Mouse (Mus musculus) hematopoietic stem cell, adult 5-6 weeks (primary cell): Measurements from ENCODE around the gene 6030458C11Rik. TPM values are rescaled to one million over a fixed set of nuclear protein-coding genes. Genes with fewer than 3 reads are reported as not detected.
"Not testable (repeated sequence)": the region's sequence is repeated elsewhere in the genome, so short reads cannot be mapped to it uniquely, and the experiment has no call there.

Source experiments
- ATAC-seq, 2 experiments: fragments of 125-278 bp in 1 of 2; replicated peaks in 1 of 2; 2 replicates each; pipeline ENCODE4 v1.8.0; 2016 to 2017; ENCODE audit warnings: inconsistent platforms in 2 of 2, mild to moderate bottlenecking in 2 of 2, moderate number of reproducible peaks in 2 of 2, low read depth in 1 of 2, moderate TSS enrichment in 1 of 2; ENCODE audit not compliant: low FRiP score in 2 of 2, poor library complexity in 2 of 2, severe bottlenecking in 2 of 2, insufficient read depth in 1 of 2, low TSS enrichment in 1 of 2
- total RNA-seq: library from RNA; stranded (forward); fragments of 172-1452, 232-1000 nt; gene quantifications from 2 replicates; pipeline ENCODE4 v1.2.3, GENCODE M21; 2017

6030458C11Rik gene
- total RNA-seq, 1 experiment from 2014 or later = 26.5 TPM

DNA sequence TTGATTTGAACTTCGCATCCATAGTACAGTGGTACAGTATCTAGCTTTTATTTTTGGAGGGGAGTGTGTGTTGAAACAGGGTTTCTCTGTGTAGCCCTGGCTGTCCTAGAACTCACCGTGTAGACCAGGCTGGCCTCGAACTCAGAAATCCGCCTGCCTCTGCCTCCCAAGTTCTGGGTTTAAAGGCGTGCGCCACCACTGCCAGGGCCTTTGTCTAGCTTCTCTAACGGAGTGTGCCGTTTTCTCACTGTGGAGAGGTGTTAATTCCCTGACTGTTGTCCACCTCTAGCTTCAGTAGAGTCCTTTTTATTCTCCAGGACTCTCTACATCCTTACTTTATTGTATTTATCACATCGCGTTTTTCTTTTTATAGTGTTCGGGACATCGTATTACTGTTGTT lies 959 bp upstream of the 6030458C11Rik start:
- no peak for ATAC-seq

DNA sequence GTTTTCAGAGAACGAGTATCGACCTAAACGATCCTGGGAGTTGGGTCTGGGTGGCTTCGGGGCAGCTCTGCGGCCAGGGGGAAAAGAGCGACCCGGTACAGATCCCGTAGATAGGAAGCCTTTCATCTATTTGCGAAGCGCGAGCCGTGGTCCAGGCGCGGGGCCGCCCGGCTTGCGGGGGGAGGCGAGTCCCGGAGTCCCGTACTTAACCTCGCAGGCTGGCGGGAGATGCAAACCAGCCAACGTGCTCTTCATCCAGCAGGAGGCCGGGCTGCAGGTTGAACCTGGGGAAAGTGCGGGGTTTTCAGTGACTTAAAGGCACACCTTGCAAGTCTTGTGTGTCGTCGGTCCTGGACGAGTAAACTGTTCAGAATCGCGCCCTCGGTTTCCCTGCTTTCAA lies 516 bp upstream of the 6030458C11Rik start:
- peak in 1 of 2 experiments; percentile 61; a peak in 3 of 4 replicates for ATAC-seq

DNA sequence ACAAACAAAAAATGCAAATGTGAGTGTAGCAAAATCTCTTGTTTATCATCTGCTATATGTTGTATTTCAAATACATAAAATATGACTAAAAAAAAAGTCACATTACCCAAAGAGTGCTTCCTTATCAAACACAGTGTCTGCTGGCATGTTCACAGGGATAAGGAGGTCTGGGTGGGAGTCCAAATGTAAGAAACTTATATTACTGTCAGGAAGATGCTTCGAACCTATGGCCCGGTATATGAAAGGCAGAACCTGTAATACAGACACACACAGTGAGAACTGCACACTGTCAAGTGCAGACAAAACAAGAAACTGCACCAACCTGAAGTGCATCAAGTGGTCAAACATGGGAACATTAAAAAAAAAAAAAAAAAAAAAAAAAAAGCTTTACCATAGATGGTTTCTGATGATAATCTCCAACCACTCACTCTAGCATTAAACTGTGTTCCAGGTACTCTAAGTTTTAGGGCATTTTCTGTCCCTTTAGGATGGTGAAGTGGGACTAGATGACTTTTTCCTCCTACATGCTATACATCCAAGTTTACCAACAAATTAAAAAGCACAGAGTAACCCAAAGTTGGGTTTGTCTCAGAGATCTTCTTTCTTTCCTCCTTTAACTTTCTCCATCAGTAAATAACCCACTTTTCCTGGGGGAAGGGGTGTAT lies 862 bp downstream of the 6030458C11Rik start:
- ATAC-seq = no peak

DNA sequence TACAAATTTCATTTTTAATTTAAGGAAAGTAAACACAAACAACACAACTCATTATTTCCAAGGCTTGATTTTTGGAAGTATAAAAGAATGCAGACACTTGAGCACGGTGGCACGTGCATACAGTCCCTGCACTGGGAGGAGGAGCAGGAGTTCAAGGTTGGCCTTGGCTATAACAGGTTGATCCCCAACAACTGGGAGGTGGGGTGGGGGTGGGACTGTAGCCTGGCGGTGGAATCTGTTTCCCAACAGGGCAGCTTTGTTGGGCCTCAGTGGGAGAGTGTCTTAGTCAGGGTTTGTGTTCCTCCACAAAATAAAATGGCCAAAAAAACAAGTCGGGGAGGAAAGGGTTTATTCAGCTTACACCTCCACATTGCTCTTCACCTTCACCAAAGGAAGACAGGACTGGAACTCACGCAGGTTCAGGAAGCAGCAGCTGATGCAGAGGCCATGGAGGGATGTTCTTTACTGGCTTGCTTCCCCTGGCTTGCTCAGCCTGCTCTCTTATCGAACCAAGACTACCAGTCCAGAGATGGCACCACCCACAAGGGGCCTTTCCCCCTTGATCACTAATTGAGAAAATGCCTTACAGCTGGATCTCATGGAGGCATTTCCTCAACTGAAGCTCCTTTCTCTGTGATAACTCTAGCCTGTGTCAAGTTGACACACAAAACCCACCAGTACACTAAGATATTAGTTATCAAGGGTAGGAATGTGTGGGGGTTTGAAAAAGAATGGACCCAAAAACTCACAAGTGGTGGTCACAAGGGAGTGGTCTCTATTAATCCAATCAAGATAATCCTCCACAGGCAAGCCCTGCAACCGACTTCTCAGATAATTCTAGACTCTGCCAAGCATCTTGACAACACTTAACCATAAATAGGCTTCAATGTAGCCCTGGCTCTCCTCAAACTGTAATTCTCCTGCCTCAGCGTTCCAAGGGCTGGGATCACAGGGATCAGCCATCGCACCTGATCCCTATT lies 1.7 kb downstream of the 6030458C11Rik start:
- ATAC-seq = no peak

DNA sequence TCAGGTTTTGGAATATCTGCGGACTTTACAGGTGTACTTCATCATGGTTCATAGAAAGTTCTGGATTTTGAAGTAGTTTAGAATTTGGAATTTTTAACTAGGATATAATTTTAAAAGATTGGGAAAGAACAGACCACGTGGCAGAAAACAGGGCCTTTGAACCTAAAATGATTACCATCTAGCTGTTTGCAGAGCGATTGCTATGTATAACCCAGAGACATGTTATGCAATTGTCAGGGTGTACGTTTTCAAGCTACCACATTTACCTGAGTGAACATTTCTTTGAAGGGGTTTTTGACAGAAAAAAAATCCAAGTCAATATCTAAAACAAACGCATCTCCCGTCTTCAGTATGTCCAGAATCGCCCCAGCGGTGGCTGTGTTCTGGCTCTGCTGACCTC lies 6.9 kb downstream of the 6030458C11Rik start:
- ATAC-seq = no peak

DNA sequence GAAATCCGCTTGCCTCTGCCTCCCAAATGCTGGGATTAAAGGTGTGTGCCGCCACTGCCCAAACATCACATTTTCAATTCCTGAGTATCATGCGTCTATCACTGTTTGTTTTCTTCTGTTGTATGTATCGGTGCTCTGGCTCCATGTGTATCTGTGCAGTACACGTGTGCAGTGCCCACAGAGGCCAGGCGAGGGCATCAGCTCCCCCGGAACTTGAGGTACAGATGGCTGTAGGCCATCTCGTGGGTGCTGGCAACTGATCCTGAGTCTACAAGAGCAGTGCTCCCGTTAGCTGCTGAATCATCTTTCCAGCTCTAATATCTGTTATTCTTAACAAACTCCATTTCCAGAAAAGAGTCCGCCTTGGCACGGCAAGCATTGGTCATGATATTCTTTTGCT lies 11.8 kb downstream of the 6030458C11Rik start:
- no peak for ATAC-seq

DNA sequence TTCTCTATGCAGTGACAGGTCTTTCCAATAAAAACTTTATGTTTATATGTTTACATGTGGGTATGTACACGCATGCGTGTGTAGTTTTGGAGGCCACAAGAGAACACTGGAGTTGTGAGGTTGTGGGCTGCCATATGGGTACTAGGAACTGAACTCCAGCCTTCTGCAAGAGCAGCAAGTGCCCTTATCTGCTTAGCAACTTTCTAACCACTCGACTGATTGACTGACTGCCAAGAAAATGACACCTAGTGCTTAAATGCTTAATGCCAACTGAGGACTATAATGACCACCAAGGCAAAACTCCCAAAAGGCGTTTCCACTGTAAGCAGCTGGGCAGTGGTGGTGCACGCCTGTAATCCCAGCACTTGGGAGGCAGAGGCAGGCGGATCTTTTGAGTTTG lies 15.1 kb downstream of the 6030458C11Rik start:
- 0 out of 4 replicates have a peak, but pooled peaks of 1 of the 2 experiments have one; percentile 17 for ATAC-seq

DNA sequence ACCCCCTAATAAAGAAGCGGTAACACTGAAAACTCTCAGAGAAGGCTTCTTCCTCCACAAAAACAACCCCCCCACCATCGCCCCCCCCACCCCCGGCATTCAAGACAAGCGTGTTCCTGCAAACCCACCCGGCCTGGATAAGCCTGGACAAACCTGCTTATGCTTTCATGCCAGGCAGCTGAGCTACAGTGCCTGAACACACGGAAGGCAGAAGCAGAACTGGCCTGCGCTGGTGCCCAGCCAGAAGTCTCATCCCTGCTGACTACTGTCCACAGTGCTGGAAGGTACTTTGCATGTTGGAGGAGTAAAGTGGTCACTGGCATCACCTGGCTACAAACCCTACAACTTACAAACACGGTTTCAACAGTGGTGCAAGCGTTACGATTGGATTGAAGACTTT lies 17.4 kb downstream of the 6030458C11Rik start:
- ATAC-seq = no peak

DNA sequence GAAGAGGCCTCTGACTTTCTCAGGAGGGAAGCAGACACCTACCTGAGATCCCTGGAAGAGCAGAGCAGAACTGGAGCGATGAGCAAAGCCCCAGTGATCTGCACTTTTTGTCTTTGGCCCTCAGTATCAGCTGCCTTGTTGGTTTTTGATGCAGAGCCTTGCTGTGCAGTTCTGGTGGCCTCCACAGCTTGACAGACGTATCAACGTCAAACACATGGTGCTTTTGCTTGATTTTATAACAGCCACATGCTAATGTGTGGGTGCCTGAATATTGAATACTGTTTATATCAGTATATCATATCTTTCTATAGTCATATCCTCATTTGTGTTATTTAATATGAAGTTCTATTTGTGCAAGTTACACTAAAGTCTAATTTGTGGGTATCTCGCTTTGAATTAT lies 19.4 kb downstream of the 6030458C11Rik start:
- no peak for ATAC-seq

DNA sequence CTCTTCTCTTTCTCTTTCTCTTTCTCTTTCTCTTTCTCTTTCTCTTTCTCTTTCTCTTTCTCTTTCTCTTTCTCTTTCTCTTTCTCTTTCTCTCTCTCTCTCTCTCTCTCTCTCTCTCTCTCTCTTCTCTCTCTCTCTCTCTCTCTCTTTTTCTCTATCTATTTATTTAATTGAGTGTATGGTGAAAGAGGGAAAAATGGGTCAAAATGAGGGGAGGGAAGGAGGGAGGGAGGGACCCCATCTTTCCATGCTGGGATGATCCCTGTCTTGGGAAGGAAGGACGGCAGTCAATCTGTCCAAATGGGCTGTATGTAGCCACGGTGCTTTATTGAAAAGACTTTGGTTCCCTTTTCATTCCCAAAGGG lies 23.3 kb downstream of the 6030458C11Rik start:
- not testable (repeated sequence) for ATAC-seq

DNA sequence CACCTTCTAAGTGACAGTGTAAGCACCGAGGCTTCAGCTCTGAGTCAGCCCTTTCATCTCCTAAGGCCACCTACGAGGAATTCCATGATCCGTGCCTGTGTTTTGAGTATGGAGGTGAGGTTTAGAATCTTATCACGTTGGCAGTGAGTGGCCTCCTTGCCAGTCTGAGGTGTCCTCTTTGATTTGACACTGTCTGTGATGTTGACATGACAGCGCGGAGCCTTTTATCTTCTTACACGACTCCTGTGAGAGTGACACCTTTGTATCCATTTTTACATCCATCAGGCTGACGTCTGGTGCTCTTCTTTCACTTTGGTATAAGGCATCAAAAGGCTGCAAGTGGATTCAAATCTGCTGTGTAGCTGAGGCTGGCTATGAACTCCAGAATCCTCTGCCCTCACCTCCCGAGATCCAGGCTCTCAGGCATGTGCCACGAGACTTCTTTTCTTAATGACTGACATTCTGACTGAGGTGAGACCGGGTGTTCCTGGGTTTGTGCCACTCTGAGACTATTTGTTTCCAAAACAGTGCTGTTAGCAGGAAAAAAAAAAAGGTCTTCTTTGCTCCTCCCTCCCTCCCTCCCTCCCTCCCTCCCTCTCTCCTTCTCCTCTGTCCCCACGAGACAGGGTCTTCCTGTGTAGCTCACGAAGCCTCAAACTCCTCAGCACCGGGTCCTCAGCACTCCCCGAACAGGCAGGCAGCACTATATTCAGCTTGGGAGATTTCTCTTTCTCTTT lies 23.9 kb downstream of the 6030458C11Rik start:
- no peak for ATAC-seq

DNA sequence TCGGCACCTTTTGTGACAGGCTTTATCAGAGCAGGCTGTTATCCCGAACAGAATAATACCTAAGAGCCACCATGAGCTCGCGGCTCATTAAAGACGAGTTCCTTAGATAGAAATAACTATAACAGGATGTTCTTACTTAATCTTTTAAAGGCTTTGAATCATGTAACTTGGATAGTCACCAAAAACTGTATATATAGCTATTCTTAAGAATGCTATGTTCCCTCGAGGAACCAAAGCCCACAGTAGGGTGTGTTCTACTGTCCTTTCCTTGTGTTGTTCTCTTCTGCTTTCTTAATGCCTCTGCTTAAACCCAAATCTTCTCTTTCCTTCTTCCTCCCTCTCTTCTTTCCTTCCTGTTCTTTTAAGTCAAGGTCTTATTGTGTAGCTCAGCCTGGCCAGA lies 26.4 kb downstream of the 6030458C11Rik start:
- no peak for ATAC-seq

DNA sequence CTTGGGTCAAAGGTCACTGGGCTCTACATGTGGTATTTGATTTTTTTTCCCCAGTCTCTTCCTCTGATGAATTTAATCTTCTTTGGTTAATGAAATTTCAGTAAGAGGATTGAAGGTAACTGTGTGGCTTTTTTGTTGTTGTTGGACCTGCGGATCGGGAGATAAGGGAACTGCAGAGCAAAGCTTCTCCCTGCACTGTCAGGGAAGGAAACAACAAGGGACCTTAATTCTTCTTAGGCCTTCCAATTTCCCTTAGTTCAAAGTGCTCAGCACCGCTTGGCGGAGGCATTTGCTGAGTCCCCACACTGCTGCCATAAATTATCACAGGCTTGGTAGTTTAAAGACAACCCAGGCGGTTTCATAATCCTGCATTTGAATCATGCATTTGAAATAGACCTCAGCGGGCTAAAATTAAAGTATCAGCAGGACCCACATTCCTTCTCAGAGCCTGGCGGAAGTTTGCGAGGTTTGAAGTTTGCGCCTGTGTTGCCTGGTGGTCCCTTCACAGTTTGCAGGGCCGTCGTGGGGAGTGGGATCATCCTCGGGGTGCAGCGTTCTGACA lies 28.5 kb downstream of the 6030458C11Rik start:
- ATAC-seq = no peak

DNA sequence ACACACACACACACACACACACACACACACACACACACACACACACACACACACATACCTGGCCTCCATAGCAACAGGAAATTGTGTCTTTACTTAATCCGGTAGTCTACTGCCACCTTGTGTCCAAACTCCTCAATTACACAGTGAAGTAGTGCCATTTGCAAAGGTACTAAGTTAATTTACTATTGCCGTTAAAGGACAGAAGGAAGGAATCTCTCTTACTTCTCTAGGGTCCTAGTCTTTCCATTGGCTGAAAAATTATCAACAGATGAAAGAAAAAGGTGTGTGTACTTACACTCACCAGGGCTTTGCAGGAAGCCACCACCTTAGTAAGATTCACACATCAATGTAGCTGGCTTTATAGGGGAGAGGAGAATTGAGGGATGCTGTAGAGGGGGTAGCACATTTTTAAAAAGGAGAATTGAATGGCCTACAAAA lies 29.0 kb downstream of the 6030458C11Rik start:
- ATAC-seq = peak; percentile 69 to 88

DNA sequence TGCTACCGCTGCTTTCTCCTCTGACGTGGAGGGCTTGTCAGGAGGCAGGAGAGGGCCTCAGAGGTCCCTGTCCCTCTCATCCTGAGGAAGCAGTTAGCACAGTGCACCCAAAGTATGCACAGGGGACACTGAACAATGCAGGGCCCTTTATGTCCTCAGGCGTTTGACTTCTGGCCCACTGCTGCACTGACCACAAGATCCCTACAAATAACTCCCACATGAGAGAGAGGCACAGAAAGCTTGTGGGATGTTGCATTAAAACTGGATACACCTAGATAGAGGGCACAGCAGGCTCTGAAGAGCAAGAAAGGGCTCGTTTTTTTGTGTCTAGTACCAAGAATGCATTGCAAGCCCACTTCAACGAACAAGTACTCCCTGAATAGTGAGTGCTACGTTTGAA lies 30.1 kb downstream of the 6030458C11Rik start:
- no peak for ATAC-seq

DNA sequence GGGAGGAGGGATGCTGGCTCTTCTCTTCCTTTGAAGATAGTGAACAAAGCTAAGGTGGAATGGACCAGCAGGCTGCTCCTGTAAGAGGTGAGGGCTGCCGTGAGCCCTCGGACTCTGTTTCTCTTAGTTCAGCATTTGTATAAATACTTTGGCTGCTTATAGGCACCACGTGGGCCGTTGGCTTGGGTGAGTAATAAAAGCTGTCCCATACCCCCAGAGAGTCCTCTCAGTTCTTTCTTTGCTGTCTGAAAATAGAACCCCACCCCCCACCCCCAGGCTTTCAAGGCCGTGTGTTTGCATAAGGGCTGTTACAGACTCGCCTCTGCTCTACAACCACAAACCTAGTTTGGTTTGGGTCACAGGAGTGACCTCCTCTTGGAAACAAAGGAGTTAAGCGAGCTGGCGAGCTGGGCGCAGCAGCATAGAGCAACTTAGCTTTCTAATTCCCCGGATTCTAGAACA lies 35.0 kb downstream of the 6030458C11Rik start:
- ATAC-seq = no peak

DNA sequence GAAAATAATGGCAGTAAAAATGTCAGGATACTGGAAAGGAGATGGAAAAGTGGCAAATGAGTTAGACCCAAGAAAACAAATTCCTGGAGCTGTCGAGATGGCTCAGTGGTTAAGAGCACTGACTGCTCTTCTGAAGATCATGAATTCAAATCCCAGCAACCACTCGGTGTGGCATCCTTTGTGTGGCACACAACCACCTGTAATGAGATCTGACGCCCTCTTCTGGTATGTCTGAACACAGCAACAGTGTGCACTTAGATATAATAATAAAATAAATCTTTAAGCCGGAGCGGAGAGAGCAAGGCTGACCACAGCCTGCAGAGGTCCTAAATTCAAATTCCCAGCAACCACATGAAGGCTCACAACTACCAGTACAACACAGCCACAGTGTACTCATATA lies 35.9 kb downstream of the 6030458C11Rik start:
- no peak for ATAC-seq
